Mouse (Mus musculus): ENCODE results near the gene Trmt1.
A peak's percentile ranks its signal among the peaks of the same experiment; 100 is the strongest.

Trmt1 gene

DNA sequence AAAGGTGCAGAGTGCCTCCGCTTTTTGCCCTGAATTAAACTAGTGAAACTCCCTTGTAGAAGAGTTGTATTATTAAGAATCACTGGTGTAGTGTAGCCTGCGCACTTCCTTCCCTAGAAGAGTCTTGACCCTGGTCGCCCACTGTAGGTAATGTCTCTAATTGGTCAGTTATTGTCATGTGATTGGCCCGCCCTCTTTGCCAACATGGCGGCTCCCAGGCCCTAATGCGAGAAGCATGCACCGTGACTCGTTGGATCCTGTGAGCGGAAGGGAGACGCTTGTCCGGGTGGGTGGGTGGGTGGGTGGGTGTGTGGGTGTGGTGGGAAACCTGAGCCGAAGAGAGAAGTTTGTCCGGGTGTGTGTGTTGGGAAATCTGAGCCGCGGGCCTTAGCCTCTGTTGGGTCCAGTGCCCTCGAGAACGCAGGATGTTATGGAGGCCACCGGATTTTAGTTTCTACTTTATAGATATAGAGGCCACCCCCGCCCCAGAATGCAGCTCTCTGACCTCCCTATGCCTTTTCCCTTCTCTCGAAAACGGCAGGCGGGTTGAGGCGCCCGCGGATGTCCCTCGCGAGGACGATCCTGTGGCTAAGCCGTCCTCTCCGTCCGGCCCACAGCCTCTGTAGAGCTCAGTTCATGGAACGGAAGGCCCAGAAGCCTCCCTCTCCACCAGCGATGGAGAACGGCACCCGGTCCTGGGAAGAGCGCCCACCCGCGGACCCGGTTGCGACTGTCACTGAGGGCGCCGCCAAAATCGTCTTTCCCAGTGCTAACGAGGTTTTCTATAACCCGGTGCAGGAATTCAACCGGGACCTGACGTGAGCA lies 3.2 kb downstream of the Trmt1 start:
- peak; percentile 86 for DNase-seq (ENCODE audit: low read depth, low spot score)

DNA sequence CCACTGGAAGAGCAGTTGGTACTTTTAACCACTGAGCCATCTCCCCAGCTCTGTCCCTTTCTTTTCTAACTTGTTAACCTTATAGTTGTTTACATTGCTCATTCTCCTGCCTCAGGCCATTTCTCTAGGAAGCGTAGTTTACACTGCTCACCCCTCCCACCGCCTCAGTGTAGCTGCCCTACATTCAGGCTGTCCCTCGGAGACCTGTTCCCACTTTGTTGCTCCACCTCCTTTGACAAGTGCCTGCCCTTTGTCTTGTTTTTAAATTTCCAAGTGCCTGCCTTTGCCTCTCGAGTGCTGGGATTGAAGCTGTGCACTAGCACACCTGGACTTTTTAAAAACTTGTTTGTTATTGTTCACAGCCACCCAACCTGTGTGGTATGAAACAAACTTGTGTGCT lies 7.2 kb downstream of the Trmt1 start:
- DNase-seq (ENCODE audit: low read depth, low spot score) = no peak

DNA sequence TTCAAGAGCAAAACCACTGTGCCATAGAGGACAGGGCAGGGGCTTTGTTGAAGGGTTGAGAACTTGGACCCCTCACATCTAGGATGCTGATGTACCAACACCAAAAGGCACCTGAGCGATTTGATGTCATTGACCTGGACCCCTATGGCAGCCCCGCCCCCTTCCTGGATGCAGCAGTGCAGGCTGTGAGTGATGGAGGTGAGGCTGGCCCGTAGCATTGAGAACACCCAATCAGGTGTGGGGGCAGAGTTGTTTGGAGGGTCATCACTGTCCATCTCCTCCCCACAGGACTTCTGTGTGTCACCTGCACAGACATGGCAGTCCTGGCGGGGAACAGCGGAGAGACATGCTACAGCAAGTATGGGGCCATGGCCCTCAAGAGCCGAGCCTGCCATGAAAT lies 9.0 kb downstream of the Trmt1 start:
- no peak for DNase-seq (ENCODE audit: low read depth, low spot score)

- DNase-seq (ENCODE audit: low read depth, low spot score) = no peak
Measured at GRCm38 (mm10) chr8:84697166-84698130, 11.3 kb downstream of the Trmt1 start.

- DNase-seq (ENCODE audit: low read depth, low spot score) = no peak
Measured at GRCm38 (mm10) chr8:84698288-84698687, 12.2 kb downstream of the Trmt1 start.

DNA sequence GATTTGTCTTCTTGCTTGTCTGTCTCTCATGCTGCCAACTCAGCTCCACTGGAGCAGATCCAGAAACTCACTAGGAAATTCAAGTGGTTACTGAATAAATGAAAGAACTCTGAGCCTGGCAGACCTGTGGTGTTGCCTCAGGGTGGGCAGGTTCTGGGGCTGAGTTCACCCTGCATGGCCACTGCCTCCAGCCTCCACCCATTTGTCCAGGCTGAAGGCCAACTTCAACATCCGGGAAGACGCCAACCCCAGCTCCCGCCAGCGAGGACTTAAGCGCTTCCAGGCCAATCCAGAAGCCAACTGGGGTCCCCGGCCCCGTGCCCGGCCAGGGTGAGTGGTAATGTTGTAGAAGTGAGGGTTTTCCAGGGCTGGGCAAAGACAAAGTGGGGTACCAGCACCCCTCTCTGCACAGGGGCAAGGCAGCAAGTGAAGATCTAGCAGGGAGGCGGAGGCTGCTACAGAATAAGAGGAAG lies 12.9 kb downstream of the Trmt1 start:
- no peak for DNase-seq (ENCODE audit: low read depth, low spot score)

GRCm38 (mm10) chr8:84699861-84700322 lies 13.8 kb downstream of the Trmt1 start:
- no peak for DNase-seq (ENCODE audit: low read depth, low spot score)

GRCm38 (mm10) chr8:84700526-84700925 lies 14.4 kb downstream of the Trmt1 start:
- DNase-seq (ENCODE audit: low read depth, low spot score) = no peak

DNA sequence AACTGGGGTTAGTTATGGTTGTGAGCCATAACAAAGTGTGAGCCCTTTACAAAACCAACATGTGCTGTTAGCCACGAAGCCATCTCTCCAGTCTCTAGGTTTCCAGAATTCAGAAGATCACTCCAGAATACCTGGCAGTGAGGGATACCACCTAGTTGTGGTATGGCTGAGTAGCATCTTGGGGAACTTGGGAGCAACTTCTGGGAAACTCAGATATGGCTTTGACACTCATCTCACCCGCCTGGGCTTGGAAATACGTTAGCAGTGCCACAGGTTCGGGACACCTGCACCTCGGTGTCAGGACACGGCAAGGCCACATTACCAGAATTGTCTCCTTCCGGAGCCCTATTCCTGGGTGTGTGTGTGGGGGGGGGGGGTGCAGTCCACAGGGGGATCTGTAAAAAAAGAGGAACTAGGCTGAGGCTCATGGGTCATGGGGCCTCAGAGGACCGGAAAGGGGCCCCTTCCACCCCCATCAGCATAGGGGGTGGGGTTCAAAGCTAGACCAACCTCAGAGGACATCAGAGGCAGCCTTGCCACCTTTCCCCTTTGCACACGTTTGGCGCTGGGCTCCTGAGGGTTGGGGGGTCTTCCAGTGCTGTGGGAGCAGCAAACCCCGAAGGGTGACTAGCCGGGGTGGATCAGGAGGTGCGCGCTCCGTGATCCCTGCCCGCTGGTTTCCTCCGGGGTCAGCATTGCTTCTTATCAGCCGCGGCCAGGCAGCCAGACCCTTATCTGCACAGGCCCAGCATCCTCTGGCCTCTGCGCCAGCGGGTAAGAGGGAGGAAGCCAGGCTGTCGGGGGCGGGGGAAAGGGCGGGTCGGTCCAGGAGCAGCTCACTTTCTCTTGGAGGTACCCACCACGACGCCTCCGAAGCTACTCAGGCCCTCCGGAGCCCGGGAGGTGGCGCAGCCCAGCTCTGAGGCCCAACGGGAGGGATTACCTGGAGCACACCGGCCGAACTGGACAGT lies 15.1 kb downstream of the Trmt1 start, which contains the start of gene Lyl1:
Lyl1 (plus strand) TSS at position 517 of the 971 bp plus-strand sequence.
- no peak for DNase-seq (ENCODE audit: low read depth, low spot score)

GRCm38 (mm10) chr8:84702561-84702960 lies 16.5 kb downstream of the Trmt1 start:
- DNase-seq (ENCODE audit: low read depth, low spot score) = no peak

DNA sequence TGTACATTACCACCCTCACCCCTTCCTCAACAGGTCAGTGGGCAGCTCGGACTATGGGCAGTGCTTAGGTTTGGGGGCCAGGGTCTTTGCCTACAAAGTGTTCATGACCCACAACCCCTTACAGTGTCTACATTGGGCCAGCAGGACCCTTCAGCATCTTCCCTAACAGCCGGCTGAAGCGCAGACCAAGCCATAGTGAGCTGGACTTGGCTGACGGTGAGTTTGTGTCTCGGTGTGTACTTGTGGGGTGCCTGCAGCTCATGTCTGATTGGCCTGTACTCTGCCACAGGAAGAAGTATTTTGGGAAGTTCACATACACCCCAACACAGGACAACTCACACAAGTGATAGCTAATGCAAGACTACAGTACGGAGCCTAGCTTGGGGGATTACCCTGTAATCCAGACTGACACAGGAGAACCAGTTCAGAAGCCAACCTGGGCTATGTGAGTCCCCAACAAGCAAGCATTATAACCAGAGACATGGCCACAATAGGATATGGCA lies 16.9 kb downstream of the Trmt1 start:
- no peak for DNase-seq (ENCODE audit: low read depth, low spot score)

GRCm38 (mm10) chr8:84703466-84704249 lies 17.6 kb downstream of the Trmt1 start:
- DNase-seq (ENCODE audit: low read depth, low spot score) = no peak

GRCm38 (mm10) chr8:84704356-84704755 lies 18.2 kb downstream of the Trmt1 start:
- DNase-seq (ENCODE audit: low read depth, low spot score) = peak; percentile 69

GRCm38 (mm10) chr8:84704867-84705831 lies 19.0 kb downstream of the Trmt1 start:
- no peak for DNase-seq (ENCODE audit: low read depth, low spot score)

- DNase-seq (ENCODE audit: low read depth, low spot score) = no peak
Measured at GRCm38 (mm10) chr8:84705960-84706359, 19.9 kb downstream of the Trmt1 start.

- DNase-seq (ENCODE audit: low read depth, low spot score) = no peak
Measured at GRCm38 (mm10) chr8:84706610-84707266, 20.6 kb downstream of the Trmt1 start.

DNA sequence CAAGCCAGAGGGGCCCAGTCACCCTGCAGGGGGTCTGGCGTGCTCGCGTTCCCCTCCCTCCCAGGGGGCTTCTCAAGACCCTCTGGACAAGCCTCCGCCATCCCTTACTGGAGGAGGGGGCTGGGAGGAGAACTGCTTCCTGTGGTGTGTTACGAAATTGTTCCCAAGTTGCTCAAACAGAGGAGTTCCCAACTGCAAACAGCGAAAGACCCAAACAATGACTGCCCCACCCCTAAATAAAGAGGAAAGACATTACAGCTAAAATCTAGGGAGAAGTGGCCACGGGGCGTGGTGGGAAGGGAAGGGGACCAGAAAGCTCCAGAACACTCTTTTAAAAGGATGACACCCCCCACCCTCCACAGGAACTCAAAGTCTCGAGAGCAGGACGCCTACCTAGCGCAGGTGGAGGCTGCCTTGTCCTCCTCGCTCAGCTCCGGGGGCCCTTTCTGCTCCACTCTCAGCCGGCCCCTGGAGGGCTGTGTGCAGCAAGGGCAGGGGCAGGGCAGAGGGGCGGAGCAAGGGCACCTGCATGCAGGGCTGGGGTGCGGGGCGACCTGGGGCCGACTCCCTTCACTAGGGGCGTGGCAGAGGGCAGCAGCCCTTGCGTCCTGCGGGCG lies 21.3 kb downstream of the Trmt1 start:
- no peak for DNase-seq (ENCODE audit: low read depth, low spot score)

- DNase-seq (ENCODE audit: low read depth, low spot score) = no peak
Measured at GRCm38 (mm10) chr8:84708071-84708541, 22.0 kb downstream of the Trmt1 start.
